In the genomic region with DNA sequence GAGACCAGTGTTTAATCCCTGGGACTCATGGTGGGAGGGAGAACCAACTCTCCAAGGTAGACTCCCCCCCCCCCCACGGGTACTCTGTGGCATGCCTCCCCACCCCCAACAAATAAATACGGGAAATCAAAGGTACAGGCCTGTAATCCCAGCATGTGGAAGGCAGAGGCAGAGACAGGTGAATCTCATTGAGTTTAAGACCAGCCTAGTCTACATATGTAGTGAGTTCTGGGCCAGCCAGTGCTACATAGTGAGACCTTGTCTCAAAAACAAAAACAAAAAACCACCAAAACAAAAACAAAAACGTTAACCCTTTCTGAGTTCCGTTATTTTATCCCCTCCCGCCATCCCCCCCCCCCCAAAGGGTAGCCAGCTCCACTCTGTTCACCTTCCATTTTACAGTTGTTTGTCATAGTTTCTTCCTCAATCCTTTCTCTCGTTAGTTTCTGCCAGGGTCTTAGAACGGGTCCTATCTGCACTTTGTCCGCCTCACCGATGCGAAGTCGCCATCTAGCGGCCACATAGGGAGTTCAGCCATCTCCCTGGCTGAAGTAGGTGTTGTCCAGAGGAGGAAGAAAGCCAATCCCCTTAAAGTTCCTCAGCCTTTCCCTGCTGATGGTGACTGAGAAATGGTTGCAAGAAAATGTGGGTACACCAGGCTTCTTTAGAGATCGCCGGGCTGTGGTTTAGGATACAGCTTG, we compare ENCODE assay signal across 8 mouse cellular contexts. TPM values are rescaled to one million over a fixed set of nuclear protein-coding genes. Genes with fewer than 3 reads are reported as not detected.
DNase-seq lines count a peak whose midpoint lies in the region; ATAC-seq and TF ChIP-seq lines count a peak whose summit lies in the region.

No protein-coding gene starts in this region.

- no peak overlapping the region for H3K4me2 ChIP-seq in lung, embryonic 16.5 days (ENCODE audit: low read depth, low read length)

- peak; percentile 85 for DNase-seq in MEL (ENCODE audit: low read depth, low spot score)
- peak; percentile 84 to 87 for DNase-seq in cerebellum, adult 18-20 months
- peak; percentile 91 for DNase-seq in heart, postnatal 4 days
- DNase-seq in layer of hippocampus, adult 2 months (ENCODE audit: low spot score in 2 of 2) = peak; percentile 70 to 80
- peak; percentile 83 for DNase-seq in thymus, postnatal 25 days

- no peak for TF ChIP-seq POLR2A in MEL (IDR thresholded peaks at IDR 0.05; ENCODE audit: control insufficient read depth in 1 of 2, insufficient read depth in 1 of 2, low read depth in 1 of 2, low read length in 2 of 2, poor library complexity in 1 of 2)
- no peak for TF ChIP-seq POLR2A in olfactory bulb, adult 2 months (IDR thresholded peaks at IDR 0.05; ENCODE audit: insufficient read depth, low read depth, low read length)

- peak; percentile 77 for TF ChIP-seq RAD21 in MEL (IDR thresholded peaks at IDR 0.05; ENCODE audit: low read depth, low read length)

- H3K9ac ChIP-seq in MEL (ENCODE audit: control insufficient read depth, low read depth, low read length, poor library complexity, severe bottlenecking) = no peak overlapping the region
- H3K9ac ChIP-seq in lung, embryonic 16.5 days (ENCODE audit: low read length) = no peak overlapping the region

- H3K4me1 ChIP-seq in MEL (ENCODE audit: control insufficient read depth in 1 of 2, insufficient read depth in 2 of 2, low read length in 2 of 2) = peaks cover 3 to 5% of the 10 kb centered on the region in 2 experiments; a peak in 3 of 4 replicates
- H3K4me1 ChIP-seq in lung, embryonic 16.5 days (replicated peaks; ENCODE audit: control insufficient read depth, insufficient read depth, low read length) = peaks cover 61% of the 10 kb centered on the region
- peaks cover 31% of the 10 kb centered on the region for H3K4me1 ChIP-seq in olfactory bulb, adult 2 months (ENCODE audit: control insufficient read depth, insufficient read depth, low read length)

- H3K79me2 ChIP-seq in MEL (ENCODE audit: control insufficient read depth, insufficient read depth, low read length, poor library complexity) = peaks cover 14% of the 10 kb centered on the region

- no peak for TF ChIP-seq EP300 in MEL (IDR thresholded peaks at IDR 0.05; ENCODE audit: low read depth in 1 of 2, low read length in 2 of 2)

- H3K27ac ChIP-seq in MEL (ENCODE audit: control insufficient read depth, low read depth, low read length) = no peak overlapping the region
- H3K27ac ChIP-seq in layer of hippocampus, adult 2 months = no peak overlapping the region
- H3K27ac ChIP-seq in lung, embryonic 16.5 days (ENCODE audit: low read length) = no peak overlapping the region
- no peak overlapping the region for H3K27ac ChIP-seq in olfactory bulb, adult 2 months (ENCODE audit: insufficient read depth, low read depth, low read length)

- H3K9me3 ChIP-seq in MEL (replicated peaks; ENCODE audit: insufficient read depth, low read length) = no peaks in the 10 kb centered on the region
- H3K9me3 ChIP-seq in lung, embryonic 16.5 days (ENCODE audit: control insufficient read depth, low read length) = no peaks in the 10 kb centered on the region

- no peak overlapping the region for H3K4me3 ChIP-seq in MEL (ENCODE audit: control insufficient read depth in 1 of 2, insufficient read depth in 1 of 2, low read depth in 2 of 2, low read length in 2 of 2)
- H3K4me3 ChIP-seq in layer of hippocampus, adult 2 months = peak overlapping the region; percentile 18; the same call in 1 of the 2 replicates
- no peak overlapping the region for H3K4me3 ChIP-seq in lung, embryonic 16.5 days (ENCODE audit: low read length)
- no peak overlapping the region for H3K4me3 ChIP-seq in olfactory bulb, adult 2 months (ENCODE audit: insufficient read depth, low read depth, low read length)

- no peaks in the 10 kb centered on the region for H3K27me3 ChIP-seq in MEL (ENCODE audit: control insufficient read depth in 1 of 2, insufficient read depth in 2 of 2, low read length in 2 of 2)
- no peaks in the 10 kb centered on the region for H3K27me3 ChIP-seq in lung, embryonic 16.5 days (ENCODE audit: control insufficient read depth, insufficient read depth, low read depth, low read length)

- TF ChIP-seq CTCF in MEL (IDR thresholded peaks at IDR 0.05 in 2 of 3, conservative IDR thresholded peaks at IDR 0.05 in 1 of 3; ENCODE audit: control insufficient read depth in 1 of 3, insufficient read depth in 1 of 3, low read depth in 2 of 3, low read length in 3 of 3, poor library complexity in 1 of 3, severe bottlenecking in 1 of 3) = peak; percentile 82 to 96 (median 87)
- TF ChIP-seq CTCF in layer of hippocampus, adult 2 months (conservative IDR thresholded peaks at IDR 0.05) = peak; percentile 88
- peak; percentile 90 for TF ChIP-seq CTCF in olfactory bulb, adult 2 months (IDR thresholded peaks at IDR 0.05; ENCODE audit: insufficient read depth, low read depth, low read length)

- WGBS in lung, embryonic 16.5 days = 10% methylated on average over 14 of the region's 14 CpGs
- WGBS in olfactory bulb, adult 2 months = 14% methylated on average over 14 of the region's 14 CpGs

- H3K36me3 ChIP-seq in MEL (ENCODE audit: control insufficient read depth in 1 of 2, insufficient read depth in 2 of 2, low read length in 2 of 2) = no peaks in the 10 kb centered on the region
- no peaks in the 10 kb centered on the region for H3K36me3 ChIP-seq in lung, embryonic 16.5 days (ENCODE audit: control insufficient read depth, insufficient read depth, low read length)

- ATAC-seq in frontal cortex, adult (ENCODE audit: low TSS enrichment) = peak; percentile 74
- ATAC-seq in lung, embryonic 16.5 days (ENCODE audit: low read depth) = peak; percentile 54

TF ChIP-seq in MEL, 35 proteins besides CTCF, POLR2A, EP300 and RAD21:
- TF ChIP-seq RCOR1 (IDR thresholded peaks at IDR 0.05; ENCODE audit: low read depth, low read length) = no peak
- peak; percentile 34; the same call in 1 of the 2 replicates for TF ChIP-seq GATA1 (IDR thresholded peaks at IDR 0.05; ENCODE audit: low read depth, low read length)
- peak; percentile 79 for TF ChIP-seq SMC3 (IDR thresholded peaks at IDR 0.05; ENCODE audit: low read depth, low read length)
- no peak for TF ChIP-seq MAX (IDR thresholded peaks at IDR 0.05; ENCODE audit: low read length)
- peak; percentile 68 for TF ChIP-seq ZC3H11A (IDR thresholded peaks at IDR 0.05; ENCODE audit: low read depth, low read length)
- TF ChIP-seq SIN3A (IDR thresholded peaks at IDR 0.05; ENCODE audit: low read length) = peak; percentile 52; the same call in 1 of the 2 replicates
TF ChIP-seq in MEL: peak in this region for 4.

RNA-seq across cellular contexts. Expression of gene Igf1r, which starts 9.1 kb away (rescaled TPM):
- 11.9 and 13.8 TPM in 2 replicates for total RNA-seq in MEL (2012; rRNA removed)
- 10 to 100 TPM in 1 of 2 experiments, not detected in 1; 11.8 TPM for polyA plus RNA-seq in MEL (2012; ENCODE audit: insufficient read depth in 1 of 2, insufficient read length in 2 of 2, low read depth in 1 of 2, low replicate concordance in 2 of 2, missing spikeins in 1 of 2)
- total RNA-seq in heart, postnatal 4 days (2021) = 10 to 100 TPM; 53.5 to 58.5 TPM
- 10 to 100 TPM; 47.5 to 47.8 TPM for total RNA-seq in layer of hippocampus, adult 2 months (2021)
- polyA plus RNA-seq in lung, embryonic 16.5 days (2015; fragmentation: Nextera tagmentation; extraction: Ambion mirVana) = 19.9 and 22.9 TPM in 2 replicates
- polyA plus RNA-seq in olfactory bulb, adult 2 months (2012; ENCODE audit: insufficient read depth, insufficient read length, low replicate concordance, missing spikeins) = 26.5 TPM in 1 of 2 replicates, not detected in the other
